Mouse (Mus musculus) cerebellum, adult 9-11 months (tissue): ENCODE measurements at regions not wholly inside any gene's neighbourhood (a gene's known extent, or its start where the extent isn't known, plus 50 kb on each side); places are given as distances from the start of the nearest gene placed in this dataset.

Experiments
- DNase-seq: peaks from one replicate; pipeline ENCODE4 v3.0.0; 2022

- DNase-seq: no peak
Observed at GRCm38 (mm10) chr9:87965103-87965780, 234.2 kb upstream of the Tbx18 start.

GRCm38 (mm10) chr9:87968190-87969082 is 237.4 kb upstream of the Tbx18 start:
- DNase-seq: no peak

GRCm38 (mm10) chr9:87970586-87970985 is 239.5 kb upstream of the Tbx18 start:
- DNase-seq: no peak

GRCm38 (mm10) chr9:87971791-87972190 is 240.7 kb upstream of the Tbx18 start:
- no peak for DNase-seq

GRCm38 (mm10) chr9:87973531-87973930 is 242.5 kb upstream of the Tbx18 start:
- no peak for DNase-seq

GRCm38 (mm10) chr9:87984910-87985309 is 253.8 kb upstream of the Tbx18 start:
- DNase-seq: no peak

GRCm38 (mm10) chr9:87985439-87985838 is 254.4 kb upstream of the Tbx18 start:
- DNase-seq: no peak

- no peak for DNase-seq
Observed at GRCm38 (mm10) chr9:88005945-88006700, 275.1 kb upstream of the Tbx18 start.

- DNase-seq: no peak
Observed at GRCm38 (mm10) chr9:88023752-88024151, 292.7 kb upstream of the Tbx18 start.

- no peak for DNase-seq
Observed at GRCm38 (mm10) chr9:88025936-88026335, 294.9 kb upstream of the Tbx18 start.

GRCm38 (mm10) chr9:88030509-88031148 is 296.4 kb upstream of the Nt5e start:
- no peak for DNase-seq

- no peak for DNase-seq
Observed at GRCm38 (mm10) chr9:88037560-88037959, 289.4 kb upstream of the Nt5e start.

- DNase-seq: no peak
Observed at GRCm38 (mm10) chr9:88049270-88049669, 277.7 kb upstream of the Nt5e start.

GRCm38 (mm10) chr9:88049792-88050191 is 277.2 kb upstream of the Nt5e start:
- no peak for DNase-seq

- DNase-seq: no peak
Observed at GRCm38 (mm10) chr9:88058551-88058950, 268.4 kb upstream of the Nt5e start.

- DNase-seq: no peak
Observed at GRCm38 (mm10) chr9:88059005-88059404, 268.0 kb upstream of the Nt5e start.

GRCm38 (mm10) chr9:88063973-88064676 is 262.9 kb upstream of the Nt5e start:
- DNase-seq: no peak

GRCm38 (mm10) chr9:88065057-88065456 is 261.9 kb upstream of the Nt5e start:
- no peak for DNase-seq

- DNase-seq: no peak
Observed at GRCm38 (mm10) chr9:88065777-88066176, 261.2 kb upstream of the Nt5e start.

GRCm38 (mm10) chr9:88068322-88068721 is 258.7 kb upstream of the Nt5e start:
- DNase-seq: no peak

- DNase-seq: no peak
Observed at GRCm38 (mm10) chr9:88068881-88069304, 258.1 kb upstream of the Nt5e start.

- no peak for DNase-seq
Observed at GRCm38 (mm10) chr9:88069834-88070233, 257.2 kb upstream of the Nt5e start.
